Mouse (Mus musculus) spleen, postnatal 4 days (tissue): ENCODE data around the gene Mpped2.

ENCODE experiments used
- DNase-seq, 2 experiments: peaks; one replicate each; pipeline ENCODE4 v3.0.0; 2022; ENCODE audit warnings: low spot score in 2 of 2

Mpped2 gene

GRCm38 (mm10) chr2:106746211-106746610 is 53.1 kb downstream of the Mpped2 start:
- no peak for DNase-seq

DNA sequence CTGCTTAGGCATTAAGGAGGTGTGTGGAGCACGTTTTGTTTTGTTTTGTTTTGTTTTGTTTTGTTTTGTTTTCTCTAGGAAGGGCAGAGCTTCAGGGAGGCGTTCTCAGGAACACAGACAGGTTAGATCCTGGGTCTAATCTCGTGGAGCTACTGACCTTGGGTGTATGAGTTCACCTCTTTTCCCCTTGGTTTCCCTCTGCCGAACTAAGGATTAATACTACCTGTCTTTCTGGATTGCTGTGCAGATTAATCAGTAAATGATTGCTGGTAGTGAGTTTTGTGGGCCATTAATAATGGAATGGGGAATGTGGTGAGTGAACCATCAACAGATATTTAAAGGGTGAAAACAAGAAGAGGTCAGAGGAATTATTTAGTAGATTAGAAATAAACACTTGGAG is 53.8 kb downstream of the Mpped2 start:
- DNase-seq, result no peak

DNA sequence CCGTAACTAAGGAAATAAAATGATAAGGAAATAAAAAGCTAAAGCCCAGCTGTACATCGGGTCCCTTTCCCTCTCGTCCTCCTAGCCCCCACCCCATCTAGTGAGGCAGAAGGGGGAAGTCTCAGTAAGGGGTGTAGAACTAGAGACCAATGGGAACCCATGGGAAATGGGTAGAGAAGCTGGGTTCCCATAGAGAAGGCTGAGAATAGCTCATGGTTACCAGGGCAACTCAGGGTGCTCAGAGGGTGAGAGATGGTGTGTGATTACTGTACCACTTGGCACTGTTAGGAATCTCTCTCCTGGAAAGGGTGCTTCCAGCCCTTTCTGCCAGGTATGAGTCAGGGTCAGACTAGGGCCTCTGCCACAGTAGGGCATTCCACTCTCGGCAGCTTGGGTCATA is 54.3 kb downstream of the Mpped2 start:
- DNase-seq, result no peak

GRCm38 (mm10) chr2:106750878-106751277 is 57.8 kb downstream of the Mpped2 start:
- no peak for DNase-seq

DNA sequence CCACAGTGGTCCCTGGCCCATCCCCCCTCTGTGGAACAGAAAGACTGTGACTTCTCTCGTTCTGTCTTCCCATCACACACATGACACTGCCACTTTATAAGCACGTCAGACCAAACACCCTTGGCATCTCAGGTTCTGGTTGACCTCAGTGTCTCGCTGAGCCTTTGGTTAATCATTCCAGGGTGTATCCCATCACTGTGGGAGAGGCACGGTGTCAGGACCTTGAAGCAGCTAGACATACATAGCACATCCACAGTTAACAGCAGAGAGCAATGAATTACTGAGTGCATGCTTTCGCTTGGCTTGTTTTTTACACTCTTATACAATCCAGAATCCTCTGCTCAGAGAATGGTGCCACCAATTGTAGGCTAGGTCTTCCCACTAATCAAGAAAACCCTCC is 60.6 kb downstream of the Mpped2 start:
- no peak for DNase-seq

DNA sequence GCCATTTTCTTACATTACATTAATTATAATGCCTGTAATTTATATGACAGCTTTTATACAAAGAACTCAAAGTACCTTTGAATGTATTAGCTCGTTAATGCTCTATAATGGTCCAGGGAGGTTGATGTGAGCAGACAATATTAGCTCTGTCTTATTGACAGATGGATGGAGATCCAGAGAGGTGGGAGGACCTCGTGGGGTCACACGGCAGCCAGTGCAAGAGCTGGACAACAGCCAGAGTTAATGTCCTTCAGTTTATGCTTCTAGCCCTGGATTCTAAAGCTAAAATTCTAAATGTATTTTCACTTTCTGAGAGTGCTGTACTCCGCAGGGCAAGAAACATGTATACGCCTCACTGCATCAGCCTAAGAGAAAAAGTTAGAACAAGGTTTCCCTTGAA is 61.6 kb downstream of the Mpped2 start:
- DNase-seq, result no peak

- no peak for DNase-seq
These were observed 63.5 kb downstream of the Mpped2 start for GRCm38 (mm10) chr2:106756354-106757103.

DNA sequence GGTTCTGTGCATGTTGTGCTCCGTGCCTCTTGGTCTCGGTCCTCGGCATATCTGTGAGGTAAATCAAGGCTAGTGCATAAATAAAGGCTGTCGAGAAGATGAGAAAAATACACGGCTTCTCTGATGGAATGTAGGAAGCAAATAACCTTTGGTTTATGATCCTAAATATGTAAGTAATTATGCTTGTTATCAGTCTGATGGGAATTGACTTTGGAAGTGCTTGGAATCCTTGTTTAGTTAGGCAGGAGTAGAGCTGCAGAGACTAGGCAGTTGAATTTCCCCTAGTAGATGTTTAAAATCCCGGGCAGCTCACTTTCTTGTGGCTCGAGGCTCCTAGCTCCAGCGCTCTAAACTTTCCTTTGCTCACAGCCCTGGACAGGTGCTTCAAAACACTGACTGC is 69.9 kb downstream of the Mpped2 start:
- DNase-seq, result no peak

DNA sequence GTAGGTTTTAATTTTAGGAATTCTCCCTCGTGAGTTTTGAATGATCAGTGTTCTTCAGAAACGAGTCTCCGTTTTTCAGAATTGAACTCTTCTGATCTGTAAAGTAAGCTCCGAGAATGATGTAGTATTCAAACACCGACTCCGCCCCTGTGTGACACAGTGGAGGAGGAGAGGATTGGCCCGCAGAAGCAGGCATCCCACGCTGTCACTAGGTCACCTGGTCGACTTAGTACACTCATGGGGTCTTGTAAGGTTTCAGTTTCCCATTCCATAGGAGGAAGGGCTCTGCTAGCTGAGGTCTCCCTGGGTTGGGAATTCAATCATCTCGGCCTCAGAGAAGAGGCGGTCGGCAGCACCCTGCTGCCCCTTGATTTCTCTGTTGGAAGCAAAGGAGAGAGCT is 76.2 kb downstream of the Mpped2 start:
- no peak for DNase-seq

DNA sequence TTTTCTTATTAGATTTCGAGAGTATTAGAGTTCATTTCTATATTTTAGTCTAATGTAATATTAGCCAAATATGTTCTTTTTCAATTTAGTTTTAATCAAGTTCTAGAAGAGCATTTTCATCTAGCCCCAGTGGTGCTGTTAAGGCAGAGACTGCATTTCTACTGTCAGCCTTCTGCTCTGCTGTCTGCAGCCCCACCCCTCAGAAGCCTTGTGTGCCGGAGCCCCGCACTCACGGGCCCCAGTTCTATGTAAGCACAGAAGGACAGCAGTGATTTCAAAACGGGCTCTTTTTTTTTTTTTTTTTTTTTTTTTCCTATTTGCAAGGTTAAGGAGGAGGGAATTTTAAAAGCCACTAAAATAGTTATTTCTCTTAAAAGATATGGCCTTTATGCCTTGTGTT is 79.6 kb downstream of the Mpped2 start:
- no peak for DNase-seq

DNA sequence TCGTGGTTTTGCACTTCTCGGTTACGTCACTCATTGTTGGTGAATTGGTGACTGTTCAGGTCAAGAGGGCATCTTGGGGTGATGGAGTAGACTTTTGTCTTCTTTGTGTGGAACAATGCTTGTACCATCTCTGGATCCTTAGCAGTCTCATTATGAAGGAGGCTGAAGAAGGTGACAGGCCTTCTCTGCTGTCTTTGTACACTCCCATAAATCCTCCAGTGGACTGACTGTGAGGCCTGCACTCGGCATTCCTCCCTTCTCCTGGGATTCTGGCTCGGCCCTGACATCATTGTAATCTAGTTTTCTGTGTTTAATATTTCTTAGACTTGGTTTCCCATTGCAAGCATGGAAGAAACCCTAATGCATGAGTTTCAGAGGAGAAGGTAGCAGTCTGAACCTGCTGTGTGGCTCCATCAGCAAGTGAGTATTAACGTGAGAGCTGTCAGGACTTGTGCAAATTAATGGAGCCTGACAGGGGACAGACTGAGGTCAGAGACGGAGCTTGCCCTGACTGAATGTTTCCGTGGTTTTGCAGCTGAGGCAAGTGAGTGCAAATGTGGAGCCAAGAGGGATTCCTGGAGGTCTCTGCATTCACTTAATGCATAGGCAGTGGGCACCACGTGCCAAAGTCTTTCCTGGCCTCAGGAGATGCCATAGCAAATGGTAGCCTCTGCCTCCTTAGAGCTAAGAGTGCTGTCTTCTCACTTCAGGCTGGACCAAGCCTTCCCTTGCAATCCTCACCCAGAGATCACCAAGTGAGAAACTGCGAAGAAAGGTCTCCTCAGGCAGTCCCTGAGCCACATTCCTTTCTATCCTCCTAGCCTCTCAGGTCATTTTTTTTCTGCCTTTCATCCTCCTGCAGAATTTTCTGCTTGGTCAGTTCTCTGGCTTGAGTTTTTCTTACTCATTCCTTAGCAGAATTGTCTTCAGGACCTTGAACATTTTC is 81.5 kb downstream of the Mpped2 start:
- DNase-seq, result no peak

GRCm38 (mm10) chr2:106775994-106776393 is 82.9 kb downstream of the Mpped2 start:
- no peak for DNase-seq

GRCm38 (mm10) chr2:106778861-106779516 is 85.9 kb downstream of the Mpped2 start:
- no peak for DNase-seq

GRCm38 (mm10) chr2:106781181-106782179 is 88.4 kb downstream of the Mpped2 start:
- no peak for DNase-seq

DNA sequence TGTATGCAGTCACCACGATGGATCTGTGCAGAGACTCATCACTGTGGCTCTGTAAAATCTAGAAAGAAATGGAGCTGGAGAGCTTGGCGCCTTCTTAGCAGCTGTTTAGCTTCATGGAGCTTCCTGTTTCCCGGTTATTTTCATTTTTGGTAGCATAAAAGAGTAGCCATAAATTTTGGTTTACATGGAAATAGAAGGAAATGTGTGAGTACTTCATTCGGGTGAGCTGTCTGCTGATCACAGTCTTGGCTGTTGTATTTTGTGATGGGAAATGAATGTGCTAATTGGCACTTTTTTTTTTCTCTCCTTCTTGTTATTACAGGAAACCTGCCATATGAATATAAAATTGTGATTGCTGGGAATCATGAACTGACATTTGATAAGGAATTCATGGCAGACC is 90.2 kb downstream of the Mpped2 start:
- DNase-seq, result no peak

DNA sequence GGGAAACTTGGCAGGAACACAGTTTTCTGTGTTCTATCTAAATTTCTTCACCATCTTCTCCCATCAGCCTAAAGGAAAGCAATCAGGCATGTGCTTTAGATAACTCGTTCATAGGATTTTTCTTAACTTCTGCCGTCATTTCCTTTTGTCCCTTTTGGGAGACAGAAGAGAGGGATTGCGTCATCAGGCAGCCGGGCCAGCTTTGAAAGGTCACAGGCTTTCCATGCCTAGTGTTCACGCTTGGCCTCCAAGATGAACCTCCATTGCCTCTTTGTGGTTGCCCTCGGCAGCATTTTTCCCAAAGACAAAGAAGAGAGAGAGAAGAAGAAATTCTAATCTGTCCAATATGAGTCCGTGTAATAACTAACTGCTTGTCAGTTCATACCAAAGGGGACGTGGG is 95.0 kb downstream of the Mpped2 start:
- peak in 1 of 2 experiments; percentile 46 for DNase-seq

GRCm38 (mm10) chr2:106788573-106788972 is 95.5 kb downstream of the Mpped2 start:
- peak in 1 of 2 experiments; percentile 18 for DNase-seq

DNA sequence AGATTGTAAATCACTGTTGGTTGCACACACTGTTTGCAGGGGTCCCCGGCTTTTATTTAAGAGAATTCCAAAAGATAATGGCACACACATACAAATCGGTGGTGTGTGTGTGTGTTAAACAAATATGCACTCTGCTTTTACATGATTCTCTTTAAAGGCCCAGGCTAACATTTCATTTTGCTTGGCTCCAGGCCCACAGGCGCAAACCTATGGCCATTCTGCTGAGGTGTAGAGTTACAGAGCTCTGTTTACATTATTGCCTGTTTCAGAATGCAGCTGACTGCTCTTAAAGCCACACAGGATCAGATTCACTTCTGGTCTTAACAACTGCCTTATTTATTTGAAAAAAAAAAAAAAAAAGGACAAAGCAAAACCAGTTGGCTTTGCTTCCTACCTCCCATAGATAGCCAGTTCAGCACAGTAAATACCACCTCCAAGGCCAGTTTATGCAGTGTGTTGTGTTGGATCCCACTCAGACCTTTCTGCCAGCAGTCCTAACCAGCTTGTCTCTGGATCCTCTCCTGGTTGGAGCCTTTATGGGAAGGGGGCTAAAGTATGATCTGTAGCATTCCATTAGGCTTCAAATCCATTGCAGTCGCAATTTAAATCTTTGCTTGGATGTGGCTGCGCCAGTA is 96.7 kb downstream of the Mpped2 start:
- DNase-seq, result peak in 1 of 2 experiments; percentile 27

- peak in 1 of 2 experiments; percentile 33 for DNase-seq
These were observed 97.2 kb downstream of the Mpped2 start for GRCm38 (mm10) chr2:106790329-106790701.

GRCm38 (mm10) chr2:106796246-106796645 is 103.2 kb downstream of the Mpped2 start:
- no peak for DNase-seq

DNA sequence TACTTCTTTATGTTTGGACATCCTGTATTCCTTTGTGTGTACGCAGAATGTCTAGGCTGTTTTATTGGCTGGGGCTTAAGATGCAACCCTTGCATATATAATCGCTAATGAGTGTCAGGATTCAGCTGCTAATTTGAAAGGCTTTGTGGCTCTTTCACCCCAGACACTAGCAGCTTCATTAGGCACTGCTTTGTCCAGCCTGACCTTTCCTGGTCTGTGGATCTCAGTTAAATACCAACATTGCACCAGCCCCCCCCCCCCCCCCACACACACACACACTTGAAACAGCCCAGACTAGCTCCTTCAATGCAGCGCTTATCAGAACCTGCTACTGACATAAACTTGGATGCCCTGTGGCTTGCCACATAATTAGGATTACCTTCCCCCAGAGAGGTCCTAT is 104.8 kb downstream of the Mpped2 start:
- no peak for DNase-seq
